Mouse (Mus musculus) hindbrain, embryonic 11.5 days (tissue): ENCODE measurements around the gene Dlgap1. TPM values are rescaled to one million over a fixed set of nuclear protein-coding genes. Genes with fewer than 3 reads are reported as not detected.

Experiments used
- ATAC-seq: fragments of 200-750 bp; cut with Nextera tagmentation; 2 replicates; pipeline ENCODE4 v1.8.0; 2017; ENCODE audit warnings: mild to moderate bottlenecking, moderate TSS enrichment, moderate library complexity; ENCODE audit not compliant: low FRiP score
- DNase-seq: peaks from one replicate; pipeline ENCODE4 v3.0.0-alpha.2; 2015; ENCODE audit warnings: low spot score
- H3K27ac ChIP-seq: fragments of 300-500 bp; sonication (generic); 2 replicates; pipeline ENCODE4 v1.5.1; 2014; ENCODE audit warnings: mild to moderate bottlenecking, low read depth, low read length
- H3K27me3 ChIP-seq: fragments of 300-500 bp; sonication (generic); 2 replicates; pipeline ENCODE4 v1.6.1; 2014; ENCODE audit warnings: mild to moderate bottlenecking, low read length, moderate library complexity, mixed read lengths; ENCODE audit not compliant: control insufficient read depth, insufficient read depth
- H3K36me3 ChIP-seq: fragments of 300-500 bp; sonication (generic); 2 replicates; pipeline ENCODE4 v1.6.1; 2014; ENCODE audit warnings: mild to moderate bottlenecking, low read length, moderate library complexity, mixed read lengths; ENCODE audit not compliant: control insufficient read depth, insufficient read depth
- H3K4me1 ChIP-seq: fragments of 300-500 bp; sonication (generic); replicated peaks from 2 replicates; pipeline ENCODE4 v1.6.1; 2014; ENCODE audit warnings: low read length, mixed read lengths; ENCODE audit not compliant: control insufficient read depth, insufficient read depth
- H3K4me2 ChIP-seq: fragments of 300-500 bp; sonication (generic); replicated peaks from 2 replicates; pipeline ENCODE4 v1.6.1; 2014; ENCODE audit warnings: mild to moderate bottlenecking, low read depth, low read length
- H3K4me3 ChIP-seq: fragments of 300-500 bp; sonication (generic); 2 replicates; pipeline ENCODE4 v1.5.1; 2014; ENCODE audit warnings: low read depth, low read length
- H3K9ac ChIP-seq: fragments of 300-500 bp; sonication (generic); 2 replicates; pipeline ENCODE4 v1.6.1; 2014; ENCODE audit warnings: low read depth, low read length
- H3K9me3 ChIP-seq: fragments of 300-500 bp; sonication (generic); 2 replicates; pipeline ENCODE4 v1.6.1; 2016; ENCODE audit warnings: low read length; ENCODE audit not compliant: control insufficient read depth
- WGBS: fragments of 180-500 bp; shearing (Covaris S2); extraction: QIAGEN DNeasy Blood & Tissue Kit; methylation state at CpG from one replicate; pipeline ENCODE4 v1.1.7; 2014; 5-methylcytosine and 5-hydroxymethylcytosine counted together
- polyA plus RNA-seq: library from polyadenylated mRNA; unstranded; fragments of >200 nt; fragmentation: Nextera tagmentation; extraction: Ambion mirVana; gene quantifications from 2 replicates; pipeline ENCODE4 v1.2.1, GENCODE M21; 2014

Dlgap1 gene
- polyA plus RNA-seq, 1 experiment from 2014 or later = 4.4 TPM

- H3K9ac ChIP-seq = peak overlapping the region; percentile 52
- H3K9me3 ChIP-seq = no peaks in the 10 kb centered on the region
- peak overlapping the region; percentile 47; the same call in 1 of the 2 replicates for H3K27ac ChIP-seq
- no peaks in the 10 kb centered on the region for H3K27me3 ChIP-seq
- DNase-seq (peak; percentile 91), ATAC-seq (peak; percentile 90)
- WGBS = 3% methylated on average over 17 of the region's 17 CpGs
- no peaks in the 10 kb centered on the region; the same call in 1 of the 2 replicates for H3K4me1 ChIP-seq
- H3K36me3 ChIP-seq = no peaks in the 10 kb centered on the region
- H3K4me3 ChIP-seq = peak overlapping the region; percentile 17
- H3K4me2 ChIP-seq = peak overlapping the region; percentile 44
Measured at GRCm38 (mm10) chr17:70738168-70738854, 769.4 kb downstream of the Dlgap1 start.

- H3K4me3 ChIP-seq = no peak overlapping the region
- H3K36me3 ChIP-seq = no peaks in the 10 kb centered on the region
- no peak overlapping the region for H3K4me2 ChIP-seq
- no peak overlapping the region for H3K27ac ChIP-seq
- DNase-seq = no peak
- no peaks in the 10 kb centered on the region for H3K9me3 ChIP-seq
- H3K4me1 ChIP-seq = no peaks in the 10 kb centered on the region; the same call in 1 of the 2 replicates
- 88% methylated on average over 6 of the region's 6 CpGs for WGBS
- no peak overlapping the region for H3K9ac ChIP-seq
- no peak for ATAC-seq
- H3K27me3 ChIP-seq = no peaks in the 10 kb centered on the region
Measured at GRCm38 (mm10) chr17:70739346-70739745, 770.5 kb downstream of the Dlgap1 start.

GRCm38 (mm10) chr17:70741696-70742095, 772.8 kb downstream of the Dlgap1 start:
- 87% methylated on average over 1 of the region's 1 CpGs for WGBS
- Histone ChIP-seq H3K4me1 (peaks cover under 1% of the 10 kb centered on the region; the same call in 1 of the 2 replicates), H3K9ac (no peak overlapping the region), H3K27ac (no peak overlapping the region), H3K27me3 (no peaks in the 10 kb centered on the region), H3K4me2 (no peak overlapping the region), H3K9me3 (no peaks in the 10 kb centered on the region), H3K36me3 (no peaks in the 10 kb centered on the region), H3K4me3 (no peak overlapping the region)
- no peak for DNase-seq
- no peak for ATAC-seq

GRCm38 (mm10) chr17:70744570-70745153, 775.8 kb downstream of the Dlgap1 start:
- DNase-seq (no peak), ATAC-seq (no peak)
- Histone ChIP-seq H3K27me3 (no peaks in the 10 kb centered on the region), H3K4me1 (peaks cover 5% of the 10 kb centered on the region; the same call in 1 of the 2 replicates), H3K4me3 (no peak overlapping the region), H3K36me3 (no peaks in the 10 kb centered on the region), H3K9ac (no peak overlapping the region), H3K4me2 (no peak overlapping the region), H3K9me3 (no peaks in the 10 kb centered on the region), H3K27ac (no peak overlapping the region)
- 87% methylated on average over 5 of the region's 5 CpGs for WGBS

GRCm38 (mm10) chr17:70745385-70745784, 776.5 kb downstream of the Dlgap1 start:
- ATAC-seq (no peak), DNase-seq (no peak)
- no peak overlapping the region for H3K4me3 ChIP-seq
- 76% methylated on average over 6 of the region's 6 CpGs for whole genome bisulfite sequencing
- H3K27me3 ChIP-seq = no peaks in the 10 kb centered on the region; the same call in 1 of the 2 replicates
- no peak overlapping the region for H3K27ac ChIP-seq
- no peaks in the 10 kb centered on the region for H3K9me3 ChIP-seq
- H3K36me3 ChIP-seq = no peaks in the 10 kb centered on the region
- H3K4me1 ChIP-seq = peaks cover 5% of the 10 kb centered on the region; the same call in 1 of the 2 replicates
- no peak overlapping the region for H3K4me2 ChIP-seq
- H3K9ac ChIP-seq = no peak overlapping the region

GRCm38 (mm10) chr17:70746379-70747079, 777.7 kb downstream of the Dlgap1 start:
- no peaks in the 10 kb centered on the region for H3K36me3 ChIP-seq
- no peaks in the 10 kb centered on the region; the same call in 1 of the 2 replicates for H3K27me3 ChIP-seq
- no peak overlapping the region for H3K4me2 ChIP-seq
- H3K4me3 ChIP-seq = no peak overlapping the region
- DNase-seq (no peak), ATAC-seq (no peak)
- WGBS = 38% methylated on average over 9 of the region's 9 CpGs
- H3K4me1 ChIP-seq = peaks cover 5% of the 10 kb centered on the region; the same call in 1 of the 2 replicates
- no peak overlapping the region for H3K27ac ChIP-seq
- no peaks in the 10 kb centered on the region for H3K9me3 ChIP-seq
- H3K9ac ChIP-seq = no peak overlapping the region

- Histone ChIP-seq H3K4me2 (peak overlapping the region; percentile 40), H3K36me3 (no peaks in the 10 kb centered on the region), H3K27me3 (no peaks in the 10 kb centered on the region; the same call in 1 of the 2 replicates), H3K9ac (peak overlapping the region; percentile 39), H3K4me3 (peak overlapping the region; percentile 12), H3K27ac (peak overlapping the region; percentile 66), H3K9me3 (no peaks in the 10 kb centered on the region), H3K4me1 (peaks cover 5% of the 10 kb centered on the region; the same call in 1 of the 2 replicates)
- DNase-seq (peak; percentile 69), ATAC-seq (peak; percentile 75)
- 1% methylated on average over 23 of the region's 23 CpGs for WGBS
Measured at GRCm38 (mm10) chr17:70747731-70748475, 779.0 kb downstream of the Dlgap1 start.

GRCm38 (mm10) chr17:70748476-70748830, 779.6 kb downstream of the Dlgap1 start:
- Histone ChIP-seq H3K4me3 (no peak overlapping the region), H3K9ac (0 out of 2 replicates have a peak overlapping the region, but pooled peaks have one; percentile 19), H3K27ac (peak overlapping the region; percentile 66), H3K36me3 (no peaks in the 10 kb centered on the region), H3K4me2 (peak overlapping the region; percentile 40), H3K27me3 (no peaks in the 10 kb centered on the region; the same call in 1 of the 2 replicates), H3K4me1 (peaks cover 5% of the 10 kb centered on the region; the same call in 1 of the 2 replicates), H3K9me3 (no peaks in the 10 kb centered on the region)
- no peak for ATAC-seq
- 8% methylated on average over 10 of the region's 10 CpGs for WGBS
- no peak for DNase-seq
